In genomic region chr19:45076036-45076575, GRCm38 (mm10) we compare ENCODE assay signal across 8 mouse cellular contexts. TPM values are rescaled to one million over a fixed set of nuclear protein-coding genes. Genes with fewer than 3 reads are reported as not detected.
DNase-seq lines count a peak whose midpoint lies in the region; ATAC-seq and TF ChIP-seq lines count a peak whose summit lies in the region.

No protein-coding gene starts in this region.

- no peaks in the 10 kb centered on the region for H3K36me3 ChIP-seq in megakaryocyte, embryonic 14.5 days (replicated peaks; ENCODE audit: low read length)
- no peaks in the 10 kb centered on the region for H3K36me3 ChIP-seq in forebrain, embryonic 10.5 days (replicated peaks)
- H3K36me3 ChIP-seq in limb, embryonic 13.5 days: no peaks in the 10 kb centered on the region
- H3K36me3 ChIP-seq in small intestine, adult 2 months (ENCODE audit: control insufficient read depth, insufficient read depth, low read length): no peaks in the 10 kb centered on the region

- peak; percentile 35 for DNase-seq in forebrain, embryonic 10.5 days (ENCODE audit: extremely low spot score, low spot score)
- DNase-seq in right cerebral cortex, postnatal 4 days: no peak
- no peak for DNase-seq in frontal cortex, postnatal 25 days (ENCODE audit: low spot score in 2 of 2)
- no peak for DNase-seq in spleen, postnatal 4 days (ENCODE audit: low spot score in 2 of 2)

- peaks cover 39% of the 10 kb centered on the region for H3K27me3 ChIP-seq in megakaryocyte, embryonic 14.5 days (replicated peaks)
- H3K27me3 ChIP-seq in forebrain, embryonic 10.5 days (ENCODE audit: poor library complexity, severe bottlenecking): peaks cover 89% of the 10 kb centered on the region
- peaks cover 64% of the 10 kb centered on the region for H3K27me3 ChIP-seq in limb, embryonic 13.5 days
- H3K27me3 ChIP-seq in small intestine, adult 2 months (ENCODE audit: control insufficient read depth, insufficient read depth, low read length): peaks cover 34% of the 10 kb centered on the region

- peak overlapping the region; percentile 82 for H3K9ac ChIP-seq in limb, embryonic 13.5 days

- TF ChIP-seq POLR2A in small intestine, adult 2 months (IDR thresholded peaks at IDR 0.05; ENCODE audit: low read depth, low read length): no peak

- TF ChIP-seq CTCF in small intestine, adult 2 months (IDR thresholded peaks at IDR 0.05; ENCODE audit: extremely low read depth, insufficient read length, insufficient replicate concordance, low read depth, low read length): no peak

- no peak for ATAC-seq in megakaryocyte, adult 5-6 weeks (ENCODE audit: poor library complexity, severe bottlenecking)
- no peak for ATAC-seq in limb, embryonic 13.5 days (ENCODE audit: low FRiP score, low read depth)

- peak overlapping the region; percentile 96 for H3K4me2 ChIP-seq in limb, embryonic 13.5 days (replicated peaks)

- H3K4me3 ChIP-seq in megakaryocyte, embryonic 14.5 days (replicated peaks): peak overlapping the region; percentile 97
- H3K4me3 ChIP-seq in forebrain, embryonic 10.5 days: peak overlapping the region; percentile 62
- H3K4me3 ChIP-seq in limb, embryonic 13.5 days: peak overlapping the region; percentile 64
- peak overlapping the region; percentile 71 for H3K4me3 ChIP-seq in small intestine, adult 2 months (ENCODE audit: low read depth, low read length)

- peaks cover 89% of the 10 kb centered on the region for H3K4me1 ChIP-seq in megakaryocyte, embryonic 14.5 days
- H3K4me1 ChIP-seq in forebrain, embryonic 10.5 days: peaks cover 68% of the 10 kb centered on the region
- peaks cover 64% of the 10 kb centered on the region for H3K4me1 ChIP-seq in limb, embryonic 13.5 days
- H3K4me1 ChIP-seq in small intestine, adult 2 months (ENCODE audit: control insufficient read depth, insufficient read depth, insufficient read length, low read length): peaks cover 12% of the 10 kb centered on the region

- no peaks in the 10 kb centered on the region for H3K9me3 ChIP-seq in megakaryocyte, embryonic 14.5 days
- no peaks in the 10 kb centered on the region for H3K9me3 ChIP-seq in forebrain, embryonic 10.5 days
- no peaks in the 10 kb centered on the region for H3K9me3 ChIP-seq in limb, embryonic 13.5 days

- no peak overlapping the region for H3K27ac ChIP-seq in forebrain, embryonic 10.5 days
- peak overlapping the region; percentile 93; the same call in 1 of the 2 replicates for H3K27ac ChIP-seq in limb, embryonic 13.5 days
- no peak overlapping the region for H3K27ac ChIP-seq in small intestine, adult 2 months (ENCODE audit: insufficient read depth, low read depth, low read length)

- WGBS in forebrain, embryonic 10.5 days: 6% methylated on average over 17 of the region's 17 CpGs
- 6% methylated on average over 17 of the region's 17 CpGs for WGBS in limb, embryonic 13.5 days
- 18% methylated on average over 17 of the region's 17 CpGs for WGBS in small intestine, adult 2 months

RNA-seq across cellular contexts. Expression of gene Kazald1, which starts 1.1 kb away (rescaled TPM):
- 0.54 TPM in 1 of 2 replicates, not detected in the other for polyA plus RNA-seq in megakaryocyte, embryonic 14.5 days (2012; ENCODE audit: insufficient read depth, low replicate concordance)
- total RNA-seq in megakaryocyte, adult 5-6 weeks (2015): 0.23 TPM in 1 of 2 replicates, not detected in the other
- 0.41 TPM in 1 of 2 replicates, not detected in the other for total RNA-seq in megakaryocyte, adult 5-6 weeks (2017)
- 0.20 and 0.63 TPM in 2 replicates for polyA plus RNA-seq in forebrain, embryonic 10.5 days (2016; fragmentation: Nextera tagmentation; extraction: Ambion mirVana)
- 18.6 and 20.4 TPM in 2 replicates for polyA plus RNA-seq in limb, embryonic 13.5 days (2015; fragmentation: Nextera tagmentation; extraction: Ambion mirVana)
- polyA plus RNA-seq in small intestine, adult 2 months (2012; rRNA removed): 2.2 and 2.4 TPM in 2 replicates

RNA-seq across cellular contexts. Expression of gene Sfxn3, which starts 28.8 kb away (rescaled TPM):
- polyA plus RNA-seq in megakaryocyte, embryonic 14.5 days (2012; ENCODE audit: insufficient read depth, low replicate concordance): 4.4 TPM in 2 replicates
- total RNA-seq in megakaryocyte, adult 5-6 weeks (2015): 36.9 and 40.7 TPM in 2 replicates
- 9.4 and 10.0 TPM in 2 replicates for total RNA-seq in megakaryocyte, adult 5-6 weeks (2017)
- polyA plus RNA-seq in forebrain, embryonic 10.5 days (2016; fragmentation: Nextera tagmentation; extraction: Ambion mirVana): 6.3 and 6.9 TPM in 2 replicates
- polyA plus RNA-seq in limb, embryonic 13.5 days (2015; fragmentation: Nextera tagmentation; extraction: Ambion mirVana): 26.0 and 26.5 TPM in 2 replicates
- 8.8 and 9.5 TPM in 2 replicates for polyA plus RNA-seq in small intestine, adult 2 months (2012; rRNA removed)

RNA-seq across cellular contexts. Expression of gene Pdzd7, which starts 30.6 kb away (rescaled TPM):
- 0.02 TPM in 1 of 2 replicates, not detected in the other for polyA plus RNA-seq in megakaryocyte, embryonic 14.5 days (2012; ENCODE audit: insufficient read depth, low replicate concordance)
- total RNA-seq in megakaryocyte, adult 5-6 weeks (2015): not detected in 2 replicates
- not detected in 2 replicates for total RNA-seq in megakaryocyte, adult 5-6 weeks (2017)
- 0.15 and 0.25 TPM in 2 replicates for polyA plus RNA-seq in forebrain, embryonic 10.5 days (2016; fragmentation: Nextera tagmentation; extraction: Ambion mirVana)
- 0.41 and 0.56 TPM in 2 replicates for polyA plus RNA-seq in limb, embryonic 13.5 days (2015; fragmentation: Nextera tagmentation; extraction: Ambion mirVana)
- 0.29 and 1.2 TPM in 2 replicates for polyA plus RNA-seq in small intestine, adult 2 months (2012; rRNA removed)
